Mouse (Mus musculus) MEL-GATA-1-ER (cell line): ENCODE results near the gene Rraga.
"Not testable (repeated sequence)": the region's sequence is repeated elsewhere in the genome, so short reads cannot be mapped to it uniquely, and the experiment has no call there.

Experiments used
- DNase-seq: peaks from one replicate; pipeline ENCODE4 v3.0.0-alpha.2; 2012; ENCODE audit warnings: low read depth; ENCODE audit errors: extremely low read depth

Gene Rraga

DNA sequence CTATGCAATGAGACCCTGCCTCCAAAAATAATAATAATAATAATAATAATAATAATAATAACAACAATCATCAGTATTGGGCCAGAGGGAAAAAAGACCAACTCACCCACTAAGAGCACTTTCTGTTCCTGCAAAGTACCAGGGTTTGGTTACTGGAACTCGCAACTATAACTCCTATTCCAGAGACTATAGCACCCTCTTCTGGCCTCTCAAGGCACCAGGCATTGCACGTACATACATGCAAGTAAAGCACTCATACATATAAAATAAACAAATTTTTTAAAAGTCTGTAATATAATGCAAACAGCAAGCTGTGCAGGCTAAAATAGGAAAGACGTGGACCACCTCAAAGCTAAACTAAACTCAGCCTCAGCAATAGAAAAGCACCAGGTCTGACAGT, 12.8 kb downstream of the Rraga start:
- no peak for DNase-seq

GRCm38 (mm10) chr4:86591304-86591703, 15.8 kb downstream of the Rraga start:
- no peak for DNase-seq

DNA sequence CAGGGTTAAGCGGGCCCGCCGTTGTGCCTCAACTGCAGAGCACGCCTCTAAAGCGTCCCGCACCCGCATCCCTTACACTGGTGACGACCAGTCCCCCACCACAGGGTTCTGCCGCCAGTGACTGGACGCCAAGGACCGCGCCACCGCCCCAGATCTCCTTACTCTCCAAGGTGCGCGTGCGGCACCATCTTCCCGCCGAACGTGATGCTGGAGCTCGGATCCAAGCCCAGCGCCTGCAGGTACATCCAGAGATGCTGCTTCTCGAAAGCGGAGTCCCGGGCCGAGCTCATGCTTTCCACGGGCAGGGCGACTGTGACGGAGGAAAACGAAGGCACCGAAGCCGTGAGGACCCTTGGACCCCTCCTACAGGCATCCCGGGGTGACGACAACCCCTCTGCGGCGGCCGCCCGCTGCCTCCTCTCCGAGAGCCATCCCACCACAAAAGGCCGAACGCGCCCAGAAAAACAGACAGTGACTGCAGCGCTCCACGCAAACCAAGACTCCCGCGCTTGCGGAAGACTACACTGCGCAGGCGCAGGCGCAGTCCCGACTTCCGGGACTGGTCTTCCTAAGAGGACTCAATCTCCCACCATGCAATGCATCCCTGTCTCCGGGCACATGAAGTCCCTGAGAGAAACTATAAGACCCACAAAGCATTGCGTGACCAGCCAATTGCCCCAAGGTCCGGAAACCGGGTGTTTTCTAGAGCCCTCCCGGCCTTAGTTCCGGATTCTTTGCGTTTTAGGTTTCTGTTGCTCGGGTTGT, 36.2 kb downstream of the Rraga start, which contains the start of gene Haus6:
TSS of gene Haus6 (minus strand) at position 532 of the 765 bp plus-strand sequence.
- peak; percentile 99 for DNase-seq

- DNase-seq, result no peak
Observed at GRCm38 (mm10) chr4:86612289-86612620, 36.8 kb downstream of the Rraga start.

- DNase-seq, result no peak
Observed at GRCm38 (mm10) chr4:86620506-86620905, 45.0 kb downstream of the Rraga start.

GRCm38 (mm10) chr4:86622116-86622515, 46.6 kb downstream of the Rraga start:
- DNase-seq, result no peak

GRCm38 (mm10) chr4:86622532-86622931, 47.1 kb downstream of the Rraga start:
- not testable (repeated sequence) for DNase-seq

GRCm38 (mm10) chr4:86625463-86625862, 50.0 kb downstream of the Rraga start:
- no peak for DNase-seq

DNA sequence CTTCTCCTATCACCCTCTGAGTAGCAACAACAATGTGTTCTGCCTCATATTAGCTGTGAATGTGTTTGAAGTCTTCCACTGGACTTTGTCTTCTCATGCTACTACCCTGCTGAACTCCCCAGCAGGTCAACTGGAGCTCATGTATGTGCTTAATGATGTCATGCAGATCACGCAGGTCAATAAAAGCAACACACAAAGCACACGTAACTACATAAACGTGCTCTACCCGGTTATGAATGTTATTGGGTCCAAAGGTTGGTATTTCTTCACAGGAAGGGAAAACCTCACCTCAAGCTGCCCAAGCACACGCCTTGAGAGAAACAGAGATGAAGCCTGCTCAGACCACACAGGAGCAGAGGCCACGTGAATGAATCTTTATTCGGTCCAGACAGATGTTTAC, 51.0 kb downstream of the Rraga start:
- DNase-seq, result not testable (repeated sequence)
